Mouse (Mus musculus) lung, embryonic 15.5 days (tissue): ENCODE data around the gene Atp6v0e. TPM values are rescaled to one million over a fixed set of nuclear protein-coding genes. Genes with fewer than 3 reads are reported as not detected.

ENCODE experiments used
- ATAC-seq: fragments of 200-750 bp; cut with Nextera tagmentation; 2 replicates; pipeline ENCODE4 v1.8.0; 2017; ENCODE audit warnings: moderate number of reproducible peaks, borderline replicate concordance; ENCODE audit not compliant: low FRiP score, low TSS enrichment; ENCODE audit errors: extremely low read depth
- H3K27ac ChIP-seq: fragments of 300-500 bp; sonication (generic); 2 replicates; pipeline ENCODE4 v1.5.1; 2015; ENCODE audit warnings: moderate library complexity, mild to moderate bottlenecking, inconsistent platforms
- H3K27me3 ChIP-seq: fragments of 300-500 bp; sonication (generic); 2 replicates; pipeline ENCODE4 v1.6.1; 2015; ENCODE audit warnings: inconsistent platforms
- H3K36me3 ChIP-seq: fragments of 300-500 bp; sonication (generic); 2 replicates; pipeline ENCODE4 v1.6.1; 2015; ENCODE audit warnings: inconsistent platforms
- H3K4me1 ChIP-seq: fragments of 300-500 bp; sonication (generic); 2 replicates; pipeline ENCODE4 v1.6.1; 2015; ENCODE audit warnings: inconsistent platforms
- H3K4me2 ChIP-seq: fragments of 300-500 bp; sonication (generic); 2 replicates; pipeline ENCODE4 v1.6.1; 2015; ENCODE audit warnings: inconsistent platforms, mild to moderate bottlenecking, moderate library complexity
- H3K4me3 ChIP-seq: fragments of 300-500 bp; sonication (generic); 2 replicates; pipeline ENCODE4 v1.5.1; 2015; ENCODE audit warnings: mild to moderate bottlenecking, inconsistent platforms
- H3K9ac ChIP-seq: fragments of 300-500 bp; sonication (generic); 2 replicates; pipeline ENCODE4 v1.6.1; 2015; ENCODE audit warnings: inconsistent platforms
- H3K9me3 ChIP-seq: fragments of 300-500 bp; sonication (generic); 2 replicates; pipeline ENCODE4 v1.6.1; 2016; ENCODE audit warnings: inconsistent platforms
- WGBS: fragments of 180-500 bp; shearing (Covaris S2); methylation state at CpG from one replicate; pipeline ENCODE4 v1.1.7; 2015; 5-methylcytosine and 5-hydroxymethylcytosine counted together
- polyA plus RNA-seq: library from polyadenylated mRNA; unstranded; fragments of >200 nt; fragmentation: Nextera tagmentation; extraction: Ambion mirVana; gene quantifications from 2 replicates; pipeline ENCODE4 v1.2.1, GENCODE M21; 2015

Atp6v0e gene
- polyA plus RNA-seq, 1 experiment from 2014 or later = 164 TPM

DNA sequence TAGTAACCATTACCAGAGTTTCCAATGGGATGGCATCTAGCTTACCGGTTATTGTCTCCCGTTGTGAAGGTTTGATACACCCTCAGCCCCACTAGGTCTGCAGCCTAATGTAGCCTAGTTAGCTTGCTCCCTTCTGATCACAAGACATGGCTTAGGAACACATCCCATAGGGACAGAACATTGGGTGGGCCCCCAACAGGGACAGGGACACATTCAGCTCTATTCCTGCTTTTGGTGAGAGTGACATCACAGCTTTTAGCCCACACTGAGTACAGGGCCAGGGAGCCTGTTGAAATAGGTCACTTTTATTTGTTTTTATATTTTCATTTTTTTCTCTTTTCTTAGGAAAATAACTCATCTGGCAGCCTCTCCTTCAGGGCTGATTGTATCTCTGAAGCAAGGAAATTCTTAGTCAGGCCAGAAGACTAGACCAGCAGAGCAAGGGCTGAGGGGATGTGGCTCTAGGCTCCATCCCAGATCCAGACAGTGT, 37.5 kb upstream of the Atp6v0e start:
- Histone ChIP-seq H3K9ac (no peak overlapping the region), H3K9me3 (no peaks in the 10 kb centered on the region), H3K36me3 (peaks cover 54% of the 10 kb centered on the region), H3K4me1 (peaks cover 12% of the 10 kb centered on the region), H3K27ac (no peak overlapping the region), H3K27me3 (no peaks in the 10 kb centered on the region), H3K4me2 (no peak overlapping the region), H3K4me3 (no peak overlapping the region)
- no peak for ATAC-seq
- WGBS = 95% methylated on average over 2 of the region's 2 CpGs

DNA sequence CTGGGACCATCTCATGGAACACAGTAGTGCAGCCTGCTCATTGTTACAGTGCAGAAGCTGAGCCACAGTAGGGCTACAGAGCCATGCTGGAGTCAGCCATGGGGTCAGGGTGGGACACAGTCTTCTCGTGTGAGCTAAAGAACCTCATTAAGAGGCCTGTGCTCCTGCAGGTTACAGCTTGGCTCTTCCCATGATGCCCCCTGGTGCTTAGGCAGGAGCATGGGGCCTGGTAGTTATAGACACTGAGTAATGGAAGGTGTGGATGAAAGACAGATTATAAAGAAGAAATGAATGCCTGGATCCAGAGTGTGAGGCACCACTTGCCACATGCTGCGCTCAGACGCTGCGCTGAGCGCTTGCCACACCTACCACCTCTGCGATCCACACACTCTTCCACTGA, 34.6 kb upstream of the Atp6v0e start:
- H3K27me3 ChIP-seq = no peaks in the 10 kb centered on the region
- H3K36me3 ChIP-seq = peaks cover 70% of the 10 kb centered on the region
- H3K4me1 ChIP-seq = no peaks in the 10 kb centered on the region
- H3K9ac ChIP-seq = no peak overlapping the region
- H3K4me2 ChIP-seq = no peak overlapping the region
- no peak overlapping the region for H3K4me3 ChIP-seq
- H3K27ac ChIP-seq = no peak overlapping the region
- ATAC-seq = no peak
- WGBS = 82% methylated on average over 6 of the region's 6 CpGs
- H3K9me3 ChIP-seq = no peaks in the 10 kb centered on the region

DNA sequence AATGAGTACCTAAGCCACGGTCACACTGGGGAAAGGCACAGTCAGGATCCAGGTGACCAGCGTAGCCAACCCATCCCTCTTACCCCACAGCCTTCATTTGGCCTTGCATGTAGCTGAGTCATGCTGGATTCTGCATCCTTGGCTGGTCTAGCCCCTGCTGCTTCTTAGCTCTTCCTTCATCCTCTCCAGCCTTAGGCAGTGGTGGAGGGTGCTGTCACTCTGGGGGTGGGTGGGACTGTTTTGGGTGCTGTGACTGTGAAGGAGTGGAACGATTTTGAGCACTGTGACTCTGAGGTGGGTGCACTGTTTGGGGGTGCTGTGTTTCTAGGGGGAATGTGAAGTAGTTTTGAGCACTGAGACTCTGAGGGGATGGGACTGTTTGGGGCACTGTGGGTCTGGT, 34.1 kb upstream of the Atp6v0e start:
- ATAC-seq = no peak
- Histone ChIP-seq H3K4me2 (no peak overlapping the region), H3K36me3 (peaks cover 66% of the 10 kb centered on the region), H3K27ac (no peak overlapping the region), H3K9me3 (no peaks in the 10 kb centered on the region), H3K4me1 (no peaks in the 10 kb centered on the region), H3K27me3 (no peaks in the 10 kb centered on the region), H3K9ac (no peak overlapping the region), H3K4me3 (no peak overlapping the region)
- 95% methylated on average over 3 of the region's 3 CpGs for WGBS

DNA sequence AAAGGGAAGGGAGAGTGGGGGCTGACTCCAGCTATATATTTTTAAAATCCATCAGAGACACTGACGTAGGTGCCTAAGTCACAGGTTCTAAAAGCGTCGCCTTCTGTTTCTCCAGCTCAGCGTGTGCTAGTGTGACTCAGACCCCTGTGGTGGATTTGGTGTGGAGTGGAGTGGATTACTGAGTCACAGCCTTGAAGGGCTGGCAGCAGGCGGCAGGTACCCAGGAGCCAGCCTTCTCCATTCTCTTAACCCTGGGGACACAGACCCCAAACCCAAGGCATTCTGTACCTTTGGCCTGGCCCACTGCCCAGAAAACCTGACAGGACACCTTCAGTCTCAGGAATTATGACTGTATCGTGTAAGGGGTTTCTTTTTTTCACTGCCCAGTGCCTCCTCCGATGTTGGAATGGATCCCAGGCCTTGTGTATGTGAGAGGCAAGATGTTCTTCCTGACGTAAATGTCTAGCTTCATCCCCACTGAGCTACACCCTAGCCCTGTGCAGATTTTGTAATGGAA, 31.2 kb upstream of the Atp6v0e start:
- H3K9me3 ChIP-seq = no peaks in the 10 kb centered on the region
- no peak for ATAC-seq
- 77% methylated on average over 8 of the region's 8 CpGs for WGBS
- H3K27me3 ChIP-seq = no peaks in the 10 kb centered on the region
- peaks cover 59% of the 10 kb centered on the region for H3K36me3 ChIP-seq
- H3K27ac ChIP-seq = no peak overlapping the region
- H3K4me1 ChIP-seq = no peaks in the 10 kb centered on the region
- no peak overlapping the region for H3K4me3 ChIP-seq
- no peak overlapping the region for H3K4me2 ChIP-seq
- H3K9ac ChIP-seq = no peak overlapping the region

DNA sequence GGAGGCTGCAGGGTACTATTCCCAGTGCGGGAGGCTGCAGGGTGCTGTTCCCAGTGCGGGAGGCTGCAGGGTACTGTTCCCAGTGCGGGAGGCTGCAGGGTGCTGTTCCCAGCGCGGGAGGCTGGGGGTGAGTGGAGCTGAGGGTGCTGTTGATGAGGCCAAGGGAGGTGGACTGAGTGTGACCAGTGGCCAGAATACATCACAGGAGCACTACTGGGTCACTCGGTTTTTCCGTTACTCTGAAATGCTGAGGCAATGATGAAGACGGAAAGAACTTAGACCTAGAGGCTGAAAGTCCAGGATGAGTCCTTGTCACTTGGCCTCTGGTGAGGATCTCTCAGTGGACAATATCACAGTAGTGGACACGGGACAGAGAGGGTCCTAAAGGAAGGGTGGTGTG, 29.8 kb upstream of the Atp6v0e start:
- WGBS = 93% methylated on average over 9 of the region's 9 CpGs
- no peak overlapping the region for H3K27ac ChIP-seq
- no peak for ATAC-seq

DNA sequence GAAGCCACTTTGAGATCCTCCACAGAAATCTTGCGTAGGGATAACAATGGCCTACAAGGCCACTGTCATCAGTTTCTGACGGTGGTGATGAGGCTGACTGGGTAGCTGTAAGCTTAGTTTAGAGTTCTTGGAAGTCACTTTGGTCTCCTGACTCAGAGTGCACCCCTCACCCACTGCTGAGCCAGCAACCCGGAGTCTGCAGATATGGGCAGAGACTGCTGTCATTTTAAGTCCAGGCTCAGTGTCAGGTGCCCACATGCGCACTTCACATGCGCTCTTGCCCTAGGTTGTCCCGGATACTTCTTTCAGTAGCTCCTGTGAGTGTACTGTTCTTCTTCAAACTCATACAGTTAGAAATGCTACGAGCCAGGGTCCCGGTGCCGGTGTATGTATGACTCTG, 29.1 kb upstream of the Atp6v0e start:
- WGBS = 93% methylated on average over 9 of the region's 9 CpGs
- no peaks in the 10 kb centered on the region for H3K27me3 ChIP-seq
- H3K27ac ChIP-seq = no peak overlapping the region
- no peak overlapping the region for H3K9ac ChIP-seq
- peaks cover 49% of the 10 kb centered on the region for H3K36me3 ChIP-seq
- H3K4me3 ChIP-seq = no peak overlapping the region
- no peak overlapping the region for H3K4me2 ChIP-seq
- no peak for ATAC-seq
- H3K4me1 ChIP-seq = no peaks in the 10 kb centered on the region
- no peaks in the 10 kb centered on the region for H3K9me3 ChIP-seq

More for the DNA sequence above, 29.8 kb upstream of the Atp6v0e start:
- H3K36me3 ChIP-seq = peaks cover 48% of the 10 kb centered on the region
- H3K4me1 ChIP-seq = no peaks in the 10 kb centered on the region
- no peaks in the 10 kb centered on the region for H3K27me3 ChIP-seq
- H3K9ac ChIP-seq = no peak overlapping the region
- H3K9me3 ChIP-seq = no peaks in the 10 kb centered on the region
- no peak overlapping the region for H3K4me2 ChIP-seq
- no peak overlapping the region for H3K4me3 ChIP-seq

DNA sequence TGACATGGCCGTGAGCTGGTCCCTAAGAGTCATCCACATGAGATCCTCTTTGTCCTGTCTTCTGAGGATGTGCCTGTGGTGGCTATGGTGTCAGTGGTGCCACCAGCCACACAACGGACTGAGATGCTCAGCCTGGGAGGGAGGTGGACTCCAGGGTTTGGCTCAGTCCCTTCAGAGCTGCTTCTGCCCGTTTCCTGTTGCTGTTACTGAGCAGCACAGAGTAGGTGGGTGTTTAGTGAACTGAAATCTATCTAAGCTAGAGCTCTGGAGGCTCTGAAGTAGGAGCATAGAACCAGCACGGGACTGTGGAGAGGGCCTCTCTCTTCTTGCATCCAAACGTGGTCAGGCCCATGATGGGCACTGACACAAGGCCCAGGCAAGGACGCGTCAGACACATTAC, 28.5 kb upstream of the Atp6v0e start:
- Histone ChIP-seq H3K27me3 (no peaks in the 10 kb centered on the region), H3K9me3 (no peaks in the 10 kb centered on the region), H3K9ac (no peak overlapping the region), H3K4me2 (no peak overlapping the region), H3K4me1 (no peaks in the 10 kb centered on the region), H3K4me3 (no peak overlapping the region), H3K36me3 (peaks cover 48% of the 10 kb centered on the region), H3K27ac (no peak overlapping the region)
- no peak for ATAC-seq
- WGBS = 85% methylated on average over 7 of the region's 7 CpGs

DNA sequence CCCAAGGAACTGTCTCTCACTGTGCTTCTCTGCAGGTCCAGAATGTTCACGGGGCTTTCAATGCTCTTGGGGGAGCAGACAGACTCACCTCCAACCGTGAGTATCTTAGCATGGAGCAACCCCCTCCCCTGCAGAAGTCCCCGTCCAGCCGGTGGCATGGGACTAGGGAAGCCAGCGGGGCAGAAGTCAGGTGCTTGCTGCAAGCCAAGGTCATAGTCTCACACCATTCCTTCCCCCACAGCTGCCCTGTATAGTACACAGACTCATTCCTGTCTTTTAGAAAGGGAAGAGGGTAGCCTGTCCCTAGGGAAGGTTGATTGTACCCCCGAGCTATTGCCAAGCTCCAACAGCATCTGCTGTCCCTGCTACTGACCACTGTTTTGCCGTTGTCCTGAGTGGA, 27.1 kb upstream of the Atp6v0e start:
- Histone ChIP-seq H3K27ac (no peak overlapping the region), H3K9me3 (no peaks in the 10 kb centered on the region), H3K27me3 (no peaks in the 10 kb centered on the region), H3K4me1 (no peaks in the 10 kb centered on the region), H3K4me3 (no peak overlapping the region), H3K9ac (no peak overlapping the region), H3K36me3 (peaks cover 48% of the 10 kb centered on the region), H3K4me2 (no peak overlapping the region)
- WGBS = 87% methylated on average over 7 of the region's 7 CpGs
- ATAC-seq = no peak

DNA sequence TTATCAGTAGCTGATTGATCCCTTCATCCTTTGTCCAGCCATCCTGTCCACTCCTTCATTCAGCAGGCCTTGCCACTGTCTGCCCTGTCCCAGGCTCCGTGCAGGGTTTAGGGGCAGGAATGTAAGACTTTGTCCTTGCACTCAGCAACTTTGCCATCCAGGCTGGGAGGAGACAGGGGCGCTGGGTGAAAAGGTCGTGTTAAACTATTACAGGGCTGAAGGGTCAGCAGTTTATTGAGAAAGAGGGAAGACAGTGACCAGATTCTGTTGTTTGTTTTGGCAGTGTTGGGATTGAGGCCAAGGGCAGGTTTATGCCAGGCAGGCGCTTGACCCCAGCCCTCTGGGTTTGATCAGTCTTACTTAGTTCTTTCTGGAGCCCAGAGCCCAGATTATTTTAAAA, 25.2 kb upstream of the Atp6v0e start:
- ATAC-seq = no peak
- H3K4me2 ChIP-seq = no peak overlapping the region
- peaks cover 55% of the 10 kb centered on the region for H3K36me3 ChIP-seq
- H3K9me3 ChIP-seq = no peaks in the 10 kb centered on the region
- no peak overlapping the region; the same call in 1 of the 2 replicates for H3K27ac ChIP-seq
- no peak overlapping the region for H3K9ac ChIP-seq
- H3K27me3 ChIP-seq = no peaks in the 10 kb centered on the region
- no peak overlapping the region for H3K4me3 ChIP-seq
- 56% methylated on average over 4 of the region's 4 CpGs for WGBS
- no peaks in the 10 kb centered on the region for H3K4me1 ChIP-seq

DNA sequence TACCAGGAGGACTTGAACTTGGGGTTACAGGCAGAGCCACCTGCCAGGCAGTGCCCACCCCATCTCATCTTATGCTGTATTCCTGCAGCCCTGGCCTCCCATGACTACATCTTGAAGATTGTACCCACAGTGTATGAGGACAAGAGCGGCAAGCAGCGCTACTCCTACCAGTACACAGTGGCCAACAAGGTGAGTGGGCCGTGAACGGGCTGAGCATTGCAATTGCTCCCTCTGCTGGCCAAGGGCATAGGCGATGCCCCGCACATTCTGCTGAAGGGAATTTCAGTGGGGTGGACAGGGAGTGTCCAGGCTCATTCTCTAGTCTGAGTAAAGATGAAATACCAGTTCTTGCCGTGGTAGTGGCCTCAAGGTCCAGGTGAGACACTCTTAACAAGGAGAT, 24.4 kb upstream of the Atp6v0e start:
- no peak for ATAC-seq
- Histone ChIP-seq H3K9me3 (no peaks in the 10 kb centered on the region), H3K4me3 (no peak overlapping the region), H3K4me1 (no peaks in the 10 kb centered on the region), H3K27me3 (no peaks in the 10 kb centered on the region), H3K4me2 (no peak overlapping the region), H3K36me3 (peaks cover 64% of the 10 kb centered on the region), H3K27ac (no peak overlapping the region; the same call in 1 of the 2 replicates), H3K9ac (no peak overlapping the region)
- WGBS = 14% methylated on average over 7 of the region's 7 CpGs

DNA sequence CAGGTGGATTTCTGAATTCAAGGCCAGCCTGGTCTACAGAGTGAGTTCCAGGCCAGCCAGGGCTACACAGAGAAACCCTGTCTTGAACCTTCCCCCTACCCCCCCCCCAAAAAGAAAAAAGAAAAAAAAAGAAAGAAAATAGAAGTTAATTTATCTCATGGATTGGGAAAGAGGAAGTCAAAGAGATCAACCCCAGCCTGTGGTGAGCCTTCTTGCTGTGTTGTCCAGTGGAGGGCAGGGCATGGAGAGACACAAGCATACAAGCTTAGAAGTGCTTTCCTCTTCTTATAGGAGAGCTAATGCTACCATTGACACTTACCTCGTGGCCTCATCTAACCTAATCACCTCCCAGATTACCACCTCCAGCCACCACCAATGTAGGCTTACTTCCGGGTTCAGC, 23.2 kb upstream of the Atp6v0e start:
- no peak for ATAC-seq
- no peak overlapping the region for H3K4me3 ChIP-seq
- no peaks in the 10 kb centered on the region for H3K4me1 ChIP-seq
- no peak overlapping the region for H3K9ac ChIP-seq
- H3K9me3 ChIP-seq = no peaks in the 10 kb centered on the region
- peaks cover 70% of the 10 kb centered on the region for H3K36me3 ChIP-seq
- H3K27ac ChIP-seq = no peak overlapping the region
- 89% methylated on average over 2 of the region's 2 CpGs for WGBS
- H3K4me2 ChIP-seq = no peak overlapping the region
- no peaks in the 10 kb centered on the region for H3K27me3 ChIP-seq

DNA sequence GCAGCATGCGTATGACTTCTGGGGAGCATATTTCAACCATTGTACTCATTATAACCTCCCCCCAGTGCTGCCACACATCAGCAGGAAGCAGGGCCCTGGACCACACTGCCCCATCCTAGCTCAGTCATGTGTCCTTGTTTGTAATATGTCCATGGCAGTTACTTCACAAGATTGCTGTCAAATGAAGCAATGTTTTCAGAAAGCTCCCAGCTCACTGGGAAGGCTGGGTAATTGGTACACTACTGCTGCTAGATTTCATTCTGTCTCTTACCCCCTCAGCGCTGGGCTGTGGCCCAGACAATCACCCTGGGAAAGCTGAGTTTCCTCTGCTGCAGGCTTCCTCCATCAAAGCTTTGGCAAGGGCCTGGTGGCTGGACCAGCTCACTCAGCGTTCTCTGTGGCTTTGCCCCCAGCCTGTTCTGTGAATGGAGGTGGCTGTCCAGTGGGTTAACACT, 22.7 kb upstream of the Atp6v0e start:
- 87% methylated on average over 3 of the region's 3 CpGs for WGBS
- no peak for ATAC-seq
- Histone ChIP-seq H3K9me3 (no peaks in the 10 kb centered on the region), H3K9ac (no peak overlapping the region), H3K36me3 (peaks cover 68% of the 10 kb centered on the region), H3K27ac (no peak overlapping the region), H3K4me1 (no peaks in the 10 kb centered on the region), H3K4me2 (no peak overlapping the region), H3K4me3 (no peak overlapping the region), H3K27me3 (no peaks in the 10 kb centered on the region)

DNA sequence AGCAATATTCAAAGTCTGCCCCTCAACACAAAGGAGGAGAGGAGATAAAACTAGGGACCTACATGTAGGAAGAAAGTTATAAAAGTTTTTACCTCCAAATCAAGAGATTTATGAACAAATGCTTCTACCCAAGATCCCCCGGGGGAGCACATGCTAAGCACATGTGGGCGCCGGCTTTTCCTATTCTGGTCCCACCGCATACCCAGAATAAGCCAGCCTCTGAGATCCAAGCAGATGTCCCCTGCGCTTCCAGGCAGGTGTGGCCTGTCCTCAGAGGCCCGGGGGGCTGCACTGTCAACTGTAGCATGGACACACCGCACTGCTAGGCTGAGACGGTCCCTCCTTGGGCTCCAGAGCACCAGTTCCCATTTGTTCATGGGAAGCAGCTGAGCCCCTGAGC, 19.6 kb upstream of the Atp6v0e start:
- 95% methylated on average over 8 of the region's 8 CpGs for WGBS
- Histone ChIP-seq H3K9ac (no peak overlapping the region), H3K36me3 (peaks cover 69% of the 10 kb centered on the region), H3K27me3 (no peaks in the 10 kb centered on the region), H3K9me3 (no peaks in the 10 kb centered on the region), H3K4me3 (no peak overlapping the region), H3K4me1 (no peaks in the 10 kb centered on the region), H3K27ac (no peak overlapping the region), H3K4me2 (no peak overlapping the region)
- ATAC-seq = no peak
